Mouse (Mus musculus) CH12.LX (cell line): ENCODE measurements around the gene Pimreg. TPM values are rescaled to one million over a fixed set of nuclear protein-coding genes. Genes with fewer than 3 reads are reported as not detected.

Source experiments
- DNase-seq: peaks from one replicate; pipeline ENCODE4 v3.0.0-alpha.2; 2013; ENCODE audit errors: extremely low read depth
- H3K27ac ChIP-seq: 2 replicates; pipeline ENCODE4 v1.5.1; 2012; ENCODE audit warnings: low read depth, mild to moderate bottlenecking, control low read depth, moderate library complexity; ENCODE audit not compliant: insufficient read depth
- H3K27me3 ChIP-seq: replicated peaks from 2 replicates; pipeline ENCODE3; 2012; ENCODE audit warnings: inconsistent platforms
- H3K36me3 ChIP-seq, 2 experiments: replicated peaks in 1 of 2; 2 replicates each; pipeline versions ENCODE3 to v1.6.1; 2012; ENCODE audit warnings: inconsistent platforms in 1 of 2, low read length in 1 of 2, mild to moderate bottlenecking in 1 of 2, mixed read lengths in 1 of 2, moderate library complexity in 1 of 2; ENCODE audit not compliant: control insufficient read depth in 1 of 2, insufficient read depth in 1 of 2
- H3K4me1 ChIP-seq, 2 experiments: 2 replicates each; pipeline ENCODE4 v1.6.1; 2012; ENCODE audit warnings: inconsistent platforms in 1 of 2, moderate library complexity in 1 of 2; ENCODE audit not compliant: insufficient read depth in 2 of 2, control insufficient read depth in 1 of 2
- H3K4me2 ChIP-seq: 2 replicates; pipeline ENCODE4 v1.6.1; 2012; ENCODE audit warnings: low read depth, mild to moderate bottlenecking, control low read depth; ENCODE audit not compliant: poor library complexity, insufficient read depth, severe bottlenecking
- H3K4me3 ChIP-seq, 3 experiments: fragments of 150-350 bp in 1 of 3; sonication (generic) in 1 of 3; replicated peaks in 1 of 3; 2 replicates each; pipeline versions ENCODE3 to v1.5.1; 2011 to 2012; ENCODE audit warnings: low read depth in 2 of 3, low read length in 2 of 3, mild to moderate bottlenecking in 2 of 3, moderate library complexity in 2 of 3, control low read depth in 1 of 3, improper control_type of control experiment in 1 of 3, inconsistent platforms in 1 of 3, mixed read lengths in 1 of 3; ENCODE audit not compliant: poor library complexity in 1 of 3
- H3K79me2 ChIP-seq: replicated peaks from 2 replicates; pipeline ENCODE4 v1.6.1; 2012; ENCODE audit warnings: mild to moderate bottlenecking, moderate library complexity; ENCODE audit not compliant: control insufficient read depth, poor library complexity, insufficient read depth, severe bottlenecking; ENCODE audit errors: extremely low read depth
- H3K9ac ChIP-seq: 2 replicates; pipeline ENCODE4 v1.6.1; 2012; ENCODE audit warnings: low read depth, mild to moderate bottlenecking, control low read depth, moderate library complexity; ENCODE audit not compliant: insufficient read depth
- H3K9me3 ChIP-seq: replicated peaks from 2 replicates; pipeline ENCODE3; 2012; ENCODE audit warnings: low read length, inconsistent platforms, mixed read lengths
- CHD1 ChIP-seq: IDR thresholded peaks from 2 replicates; pipeline ENCODE4 v1.6.1; 2012; ENCODE audit warnings: low read depth, low read length, improper control_type of control experiment, inconsistent platforms
- CTCF ChIP-seq, 2 experiments: IDR thresholded peaks in 1 of 2; conservative IDR thresholded peaks in 1 of 2; 2 replicates each; pipeline ENCODE4 v1.5.1; 2011 to 2012; ENCODE audit warnings: low read depth in 2 of 2, low read length in 2 of 2, improper control_type of control experiment in 1 of 2, inconsistent platforms in 1 of 2, mild to moderate bottlenecking in 1 of 2, moderate library complexity in 1 of 2
- E2F4 ChIP-seq: IDR thresholded peaks from 2 replicates; pipeline ENCODE4 v1.6.1; 2011; ENCODE audit warnings: low read depth, low read length, improper control_type of control experiment; ENCODE audit not compliant: insufficient replicate concordance
- GABPA ChIP-seq: IDR thresholded peaks from 2 replicates; pipeline ENCODE4 v1.6.1; 2012; ENCODE audit warnings: low read depth, low read length, improper control_type of control experiment, inconsistent platforms; ENCODE audit not compliant: insufficient replicate concordance
- JUN ChIP-seq: IDR thresholded peaks from 2 replicates; pipeline ENCODE4 v1.6.1; 2011; ENCODE audit warnings: low read depth, mild to moderate bottlenecking, low read length, improper control_type of control experiment, moderate library complexity; ENCODE audit not compliant: insufficient read depth
- JUND ChIP-seq: conservative IDR thresholded peaks from 2 replicates; pipeline ENCODE4 v1.6.1; 2011; ENCODE audit warnings: low read depth, low read length, improper control_type of control experiment
- KAT2A ChIP-seq: IDR thresholded peaks from 2 replicates; pipeline ENCODE4 v1.6.1; 2012; ENCODE audit warnings: low read length, improper control_type of control experiment, inconsistent platforms; ENCODE audit not compliant: insufficient replicate concordance
- MAFK ChIP-seq: IDR thresholded peaks from 2 replicates; pipeline ENCODE4 v1.6.1; 2011; ENCODE audit warnings: low read length, improper control_type of control experiment; ENCODE audit not compliant: insufficient replicate concordance
- NELFE ChIP-seq: IDR thresholded peaks from 2 replicates; pipeline ENCODE4 v1.6.1; 2011; ENCODE audit warnings: low read depth, low read length, improper control_type of control experiment
- PAX5 ChIP-seq: IDR thresholded peaks from 2 replicates; pipeline ENCODE4 v1.6.1; 2012; ENCODE audit warnings: low read length, inconsistent platforms, mixed read lengths
- TBP ChIP-seq: conservative IDR thresholded peaks from 2 replicates; pipeline ENCODE4 v1.6.1; 2011; ENCODE audit warnings: low read depth, low read length, improper control_type of control experiment
- TCF12 ChIP-seq: IDR thresholded peaks from 2 replicates; pipeline ENCODE4 v1.6.1; 2014; ENCODE audit warnings: low read depth, mild to moderate bottlenecking, inconsistent platforms, low read length, improper control_type of control experiment
- UBTF ChIP-seq: IDR thresholded peaks from 2 replicates; pipeline ENCODE4 v1.6.1; 2012; ENCODE audit warnings: low read depth, mild to moderate bottlenecking, inconsistent platforms, low read length, improper control_type of control experiment, moderate library complexity
- USF1 ChIP-seq: IDR thresholded peaks from 2 replicates; pipeline ENCODE4 v1.6.1; 2014; ENCODE audit warnings: low read depth, mild to moderate bottlenecking, inconsistent platforms, low read length, improper control_type of control experiment
- ZC3H11A ChIP-seq: IDR thresholded peaks from 2 replicates; pipeline ENCODE4 v1.6.1; 2012; ENCODE audit warnings: low read depth, mild to moderate bottlenecking, inconsistent platforms, low read length, improper control_type of control experiment
- ZKSCAN1 ChIP-seq: IDR thresholded peaks from 2 replicates; pipeline ENCODE4 v1.6.1; 2012; ENCODE audit warnings: low read depth, inconsistent platforms, low read length, improper control_type of control experiment, borderline replicate concordance
- dilution Hi-C: fragments of 300-500 bp; cut with MboI; formaldehyde crosslinking; loops from 2 replicates; pipeline ENCODE4 v1.14.3; 2020; ENCODE audit warnings: low sequenced_read_pairs; ENCODE audit not compliant: extremely low pct_unique_long_range_greater_than_20kb, extremely low pct_ligation_motif_present
- in situ Hi-C: fragments of 300-500 bp; cut with MboI; formaldehyde crosslinking; loops from 3 replicates; pipeline ENCODE4 v1.14.3; 2019; ENCODE audit warnings: low sequenced_read_pairs, low pct_ligation_motif_present, low pct_unique_long_range_greater_than_20kb, mixed read lengths
- polyA plus RNA-seq: library from polyadenylated mRNA; unstranded; fragments of >175 nt; gene quantifications from 2 replicates; pipeline ENCODE4 v1.2.1, GENCODE M21; 2012; ENCODE audit warnings: low read depth; ENCODE audit not compliant: insufficient read length
- total RNA-seq, 2 experiments: library from RNA; depleted of rRNA; stranded (reverse); fragments of 300-350 nt in 1 of 2; fragments of >200 nt in 1 of 2; gene quantifications; 2 replicates each; pipeline ENCODE4 v1.2.3; 2012 to 2014

The Pimreg gene
- total and polyA plus RNA-seq, 3 experiments = 26.4 to 52.7 (median 27.9) TPM

DNA sequence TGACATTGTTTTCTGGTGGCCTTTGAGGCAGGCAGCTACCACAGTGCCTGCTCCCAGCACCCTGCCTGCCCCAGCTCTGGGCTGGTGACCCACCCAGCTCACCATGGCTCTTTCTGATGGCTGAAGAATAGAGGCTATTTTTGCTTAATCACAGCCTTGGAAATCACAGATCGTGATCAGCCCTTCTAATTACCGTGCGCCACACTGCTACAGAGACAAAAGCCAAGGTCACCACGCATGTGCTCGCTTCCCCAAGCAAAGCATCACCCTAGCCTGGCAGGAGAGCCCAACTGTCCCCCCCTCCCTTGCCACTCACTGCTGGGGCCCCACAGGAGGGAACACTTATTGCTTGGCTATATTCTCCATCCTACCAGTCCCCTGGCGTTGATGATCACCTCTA, 38.6 kb downstream of the Pimreg start:
- no peak overlapping the region for H3K9ac ChIP-seq
- H3K79me2 ChIP-seq = no peaks in the 10 kb centered on the region
- no peak overlapping the region for H3K4me3 ChIP-seq
- no peaks in the 10 kb centered on the region for H3K9me3 ChIP-seq
- H3K36me3 ChIP-seq = no peaks in the 10 kb centered on the region
- dilution Hi-C loops = no loop called here
- peaks cover 26% of the 10 kb centered on the region for H3K27me3 ChIP-seq
- peaks cover 0 to 9% of the 10 kb centered on the region in 2 experiments; a peak in 2 of 4 replicates for H3K4me1 ChIP-seq
- no peak overlapping the region for H3K27ac ChIP-seq
- DNase-seq = no peak
- H3K4me2 ChIP-seq = no peak overlapping the region
- TF ChIP-seq PAX5 (no peak), TCF12 (no peak), CHD1 (no peak), ZC3H11A (no peak), JUND (no peak), TBP (no peak), MAFK (no peak), JUN (no peak), KAT2A (no peak), E2F4 (no peak)
- in situ Hi-C loops = no loop called here

DNA sequence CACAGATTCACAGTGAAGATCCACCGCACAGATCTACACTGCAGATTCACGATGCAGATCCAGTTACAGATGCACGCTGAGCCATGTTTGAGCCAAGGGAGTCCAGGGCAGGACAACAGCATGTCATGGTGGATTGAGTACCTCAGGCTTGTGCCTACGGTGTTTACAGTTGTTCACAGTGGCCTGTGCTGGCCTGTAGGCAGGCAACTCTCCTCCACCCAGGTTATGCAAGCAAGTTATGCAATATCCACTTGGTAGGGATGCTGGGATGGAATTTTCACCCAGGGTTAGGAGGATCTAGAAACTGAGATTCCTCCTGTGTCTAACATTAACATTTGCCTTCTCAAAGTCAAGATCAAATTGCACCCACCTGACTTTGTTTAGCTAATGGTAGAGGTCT, 40.8 kb downstream of the Pimreg start:
- H3K27ac ChIP-seq = no peak overlapping the region
- dilution Hi-C loops = no loop called here
- peaks cover 15% of the 10 kb centered on the region for H3K27me3 ChIP-seq
- H3K36me3 ChIP-seq = no peaks in the 10 kb centered on the region
- no peak overlapping the region for H3K4me2 ChIP-seq
- H3K4me3 ChIP-seq = no peak overlapping the region
- no peak for TF ChIP-seq CTCF (conservative IDR thresholded peaks at IDR 0.05 in 1 of 2, IDR thresholded peaks at IDR 0.05 in 1 of 2; ENCODE audit: low read depth in 2 of 2, low read length in 2 of 2)
- TF ChIP-seq USF1 = no peak
- no peak for TF ChIP-seq GABPA
- TF ChIP-seq NELFE = no peak
- no peak for TF ChIP-seq UBTF
- TF ChIP-seq TCF12 = no peak
- TF ChIP-seq ZKSCAN1 = no peak
- TF ChIP-seq MAFK = no peak
- peaks cover 6 to 24% of the 10 kb centered on the region in 2 experiments for H3K4me1 ChIP-seq
- in situ Hi-C loops = no loop called here
- H3K79me2 ChIP-seq = no peaks in the 10 kb centered on the region
- H3K9ac ChIP-seq = no peak overlapping the region
- H3K9me3 ChIP-seq = no peaks in the 10 kb centered on the region
- no peak for DNase-seq
